Mouse (Mus musculus) cortical plate, adult 2 months (tissue): Measurements from ENCODE around the gene Psors1c2.
A peak's percentile ranks its signal among the peaks of the same experiment; 100 is the strongest.

Source experiments
- CTCF ChIP-seq: fragments of 200-500 bp; IDR thresholded peaks from 2 replicates; pipeline ENCODE4 v1.5.1; 2011; ENCODE audit warnings: mild to moderate bottlenecking, control low read depth, low read length; ENCODE audit not compliant: insufficient read depth; ENCODE audit errors: extremely low read depth
- POLR2A ChIP-seq: fragments of 200-500 bp; IDR thresholded peaks from 2 replicates; pipeline ENCODE4 v1.6.1; 2011; ENCODE audit warnings: mild to moderate bottlenecking, low read length, control low read depth; ENCODE audit not compliant: insufficient read depth; ENCODE audit errors: extremely low read depth

DNA sequence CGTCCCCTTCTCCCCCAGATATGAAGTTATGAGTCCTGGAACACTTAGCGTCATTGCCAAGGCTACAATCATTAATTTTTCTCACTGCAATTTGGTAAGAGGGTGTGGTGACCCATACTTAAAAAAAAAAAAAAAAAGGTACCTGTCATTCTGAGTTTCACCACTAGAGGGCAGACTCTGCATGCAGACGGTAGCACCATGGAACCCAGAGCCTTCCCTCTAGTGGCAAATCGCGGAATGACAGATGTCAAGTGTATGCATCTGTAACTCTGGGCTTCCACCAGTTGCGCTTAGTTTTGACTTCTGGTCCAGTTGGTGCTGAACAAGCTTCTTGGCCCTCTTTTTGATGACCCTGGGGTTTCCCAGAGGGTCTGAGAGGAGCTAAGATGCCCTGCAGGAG lies 45.2 kb downstream of the Psors1c2 start:
- TF ChIP-seq POLR2A = no peak
- TF ChIP-seq CTCF = peak; percentile 100
